Mouse (Mus musculus) forebrain, postnatal 0 days (tissue): ENCODE data around the gene Hdac4. TPM values are rescaled to one million over a fixed set of nuclear protein-coding genes. Genes with fewer than 3 reads are reported as not detected.
A peak's percentile ranks its signal among the peaks of the same experiment; 100 is the strongest.

Experiments
- ATAC-seq: fragments of 200-750 bp; cut with Nextera tagmentation; 2 replicates; pipeline ENCODE4 v1.8.0; 2017; ENCODE audit warnings: mild to moderate bottlenecking, moderate library complexity
- DNase-seq: peaks from one replicate; pipeline ENCODE4 v3.0.0-alpha.2; 2015
- H3K27ac ChIP-seq: fragments of 300-500 bp; sonication (generic); 2 replicates; pipeline ENCODE4 v1.5.1; 2014; ENCODE audit warnings: low read depth, mild to moderate bottlenecking, antibody characterized with exemption, low read length, moderate library complexity, mixed read lengths
- H3K27me3 ChIP-seq: fragments of 300-500 bp; sonication (generic); 2 replicates; pipeline ENCODE4 v1.6.1; 2014; ENCODE audit warnings: mild to moderate bottlenecking, low read length, mixed read lengths; ENCODE audit not compliant: insufficient read depth
- H3K36me3 ChIP-seq: fragments of 300-500 bp; sonication (generic); 2 replicates; pipeline ENCODE4 v1.6.1; 2014; ENCODE audit warnings: mild to moderate bottlenecking, moderate library complexity; ENCODE audit not compliant: insufficient read depth
- H3K4me1 ChIP-seq: fragments of 300-500 bp; sonication (generic); 2 replicates; pipeline ENCODE4 v1.6.1; 2014; ENCODE audit warnings: antibody characterized with exemption; ENCODE audit not compliant: insufficient read depth
- H3K4me2 ChIP-seq: fragments of 300-500 bp; sonication (generic); 2 replicates; pipeline ENCODE4 v1.6.1; 2014; ENCODE audit warnings: low read depth, mild to moderate bottlenecking, moderate library complexity
- H3K4me3 ChIP-seq: fragments of 300-500 bp; sonication (generic); 2 replicates; pipeline ENCODE4 v1.5.1; 2014; ENCODE audit warnings: low read depth, low read length, mixed read lengths
- H3K9ac ChIP-seq: fragments of 300-500 bp; sonication (generic); 2 replicates; pipeline ENCODE4 v1.6.1; 2014; ENCODE audit warnings: mild to moderate bottlenecking
- H3K9me3 ChIP-seq: fragments of 300-500 bp; sonication (generic); 2 replicates; pipeline ENCODE4 v1.6.1; 2016; ENCODE audit warnings: low read length
- CTCF ChIP-seq: sonication (generic); IDR thresholded peaks from 2 replicates; pipeline ENCODE4 v1.5.1; 2016; ENCODE audit warnings: antibody characterized with exemption, control low read depth, low read depth
- WGBS: fragments of 180-500 bp; shearing (Covaris S2); extraction: QIAGEN DNeasy Blood & Tissue Kit; methylation state at CpG from one replicate; pipeline ENCODE4 v1.1.7; 2014; 5-methylcytosine and 5-hydroxymethylcytosine counted together
- polyA plus RNA-seq: library from polyadenylated mRNA; unstranded; fragments of >200 nt; fragmentation: Nextera tagmentation; extraction: Ambion mirVana; gene quantifications from 2 replicates; pipeline ENCODE4 v1.2.1, GENCODE M21; 2015
- total RNA-seq: library from RNA; depleted of rRNA; stranded (reverse); fragments of >200 nt; gene quantifications from 2 replicates; pipeline ENCODE4 v1.2.3, GENCODE M21; 2014

Gene Hdac4
- total and polyA plus RNA-seq, 2 experiments from 2014 or later = 21.3 to 57.0 TPM

- Histone ChIP-seq H3K27me3 (no peaks in the 10 kb centered on the region), H3K27ac (no peak overlapping the region), H3K36me3 (no peaks in the 10 kb centered on the region), H3K9ac (no peak overlapping the region), H3K4me3 (no peak overlapping the region), H3K4me1 (no peaks in the 10 kb centered on the region), H3K4me2 (no peak overlapping the region), H3K9me3 (no peaks in the 10 kb centered on the region)
- DNase-seq (no peak), ATAC-seq (no peak)
- no peak for TF ChIP-seq CTCF
- 80% methylated on average over 5 of the region's 5 CpGs for WGBS
Measured at GRCm38 (mm10) chr1:92170616-92171235, 24.8 kb downstream of the Hdac4 start.

- H3K36me3 ChIP-seq = no peaks in the 10 kb centered on the region
- H3K4me1 ChIP-seq = no peaks in the 10 kb centered on the region
- no peak for TF ChIP-seq CTCF
- H3K4me2 ChIP-seq = no peak overlapping the region
- no peak overlapping the region for H3K9ac ChIP-seq
- no peak for ATAC-seq
- H3K9me3 ChIP-seq = no peaks in the 10 kb centered on the region
- no peak for DNase-seq
- H3K27ac ChIP-seq = no peak overlapping the region
- H3K27me3 ChIP-seq = no peaks in the 10 kb centered on the region
- H3K4me3 ChIP-seq = no peak overlapping the region
Measured at GRCm38 (mm10) chr1:92169776-92170055, 25.8 kb downstream of the Hdac4 start.

GRCm38 (mm10) chr1:92168900-92169775 is 26.4 kb downstream of the Hdac4 start:
- H3K4me3 ChIP-seq = no peak overlapping the region
- no peak overlapping the region for H3K9ac ChIP-seq
- H3K9me3 ChIP-seq = no peaks in the 10 kb centered on the region
- no peak overlapping the region for H3K27ac ChIP-seq
- no peaks in the 10 kb centered on the region for H3K36me3 ChIP-seq
- ATAC-seq = no peak
- H3K4me2 ChIP-seq = no peak overlapping the region
- 92% methylated on average over 4 of the region's 4 CpGs for WGBS
- no peak for TF ChIP-seq CTCF
- no peaks in the 10 kb centered on the region for H3K27me3 ChIP-seq
- no peaks in the 10 kb centered on the region for H3K4me1 ChIP-seq
- no peak for DNase-seq

GRCm38 (mm10) chr1:92163932-92164331 is 31.6 kb downstream of the Hdac4 start:
- no peak overlapping the region for H3K9ac ChIP-seq
- no peaks in the 10 kb centered on the region for H3K27me3 ChIP-seq
- no peaks in the 10 kb centered on the region for H3K4me1 ChIP-seq
- no peak overlapping the region for H3K4me2 ChIP-seq
- no peaks in the 10 kb centered on the region for H3K9me3 ChIP-seq
- no peak for ATAC-seq
- DNase-seq = no peak
- no peak overlapping the region for H3K27ac ChIP-seq
- H3K4me3 ChIP-seq = no peak overlapping the region
- 77% methylated on average over 1 of the region's 1 CpGs for whole genome bisulfite sequencing
- H3K36me3 ChIP-seq = no peaks in the 10 kb centered on the region
- no peak for TF ChIP-seq CTCF

- 91% methylated on average over 4 of the region's 4 CpGs for WGBS
Measured at GRCm38 (mm10) chr1:92159804-92160203, 35.7 kb downstream of the Hdac4 start.

GRCm38 (mm10) chr1:92150201-92150600 is 45.3 kb downstream of the Hdac4 start:
- Histone ChIP-seq H3K9me3 (no peaks in the 10 kb centered on the region), H3K4me1 (no peaks in the 10 kb centered on the region), H3K4me3 (no peak overlapping the region), H3K36me3 (peaks cover 7% of the 10 kb centered on the region; the same call in 1 of the 2 replicates), H3K9ac (no peak overlapping the region), H3K4me2 (no peak overlapping the region), H3K27me3 (no peaks in the 10 kb centered on the region), H3K27ac (no peak overlapping the region)
- ATAC-seq (no peak), DNase-seq (peak; percentile 39)
- TF ChIP-seq CTCF = no peak
- WGBS = 70% methylated on average over 1 of the region's 1 CpGs

More at GRCm38 (mm10) chr1:92159804-92160203, 35.7 kb downstream of the Hdac4 start:
- Histone ChIP-seq H3K27ac (no peak overlapping the region), H3K9me3 (no peaks in the 10 kb centered on the region), H3K4me3 (no peak overlapping the region), H3K27me3 (no peaks in the 10 kb centered on the region), H3K4me2 (no peak overlapping the region), H3K4me1 (no peaks in the 10 kb centered on the region), H3K9ac (no peak overlapping the region), H3K36me3 (no peaks in the 10 kb centered on the region)
- DNase-seq (no peak), ATAC-seq (no peak)
- TF ChIP-seq CTCF = no peak

GRCm38 (mm10) chr1:92148527-92148926 is 47.0 kb downstream of the Hdac4 start:
- H3K36me3 ChIP-seq = peaks cover 7% of the 10 kb centered on the region; the same call in 1 of the 2 replicates
- no peaks in the 10 kb centered on the region for H3K4me1 ChIP-seq
- no peak overlapping the region for H3K9ac ChIP-seq
- WGBS = 100% methylated on average over 1 of the region's 1 CpGs
- H3K4me3 ChIP-seq = no peak overlapping the region
- no peak for DNase-seq
- no peak for TF ChIP-seq CTCF
- no peaks in the 10 kb centered on the region for H3K27me3 ChIP-seq
- H3K27ac ChIP-seq = no peak overlapping the region
- H3K4me2 ChIP-seq = no peak overlapping the region
- no peaks in the 10 kb centered on the region for H3K9me3 ChIP-seq
- no peak for ATAC-seq
